Mouse (Mus musculus): ENCODE measurements around the gene Osgep.
A peak's percentile ranks its signal among the peaks of the same experiment; 100 is the strongest.
"Not testable (repeated sequence)": the region's sequence is repeated elsewhere in the genome, so short reads cannot be mapped to it uniquely, and the experiment has no call there.

Gene Osgep

GRCm38 (mm10) chr14:50924281-50925064, at the start of gene Osgep, which contains the start of gene Apex1:
Gene Osgep (minus strand): TSS chr14:50924893.
Gene Apex1 (plus strand): TSS chr14:50924968.
- peak; percentile 98 for DNase-seq (ENCODE audit: low spot score in 2 of 2)

DNA sequence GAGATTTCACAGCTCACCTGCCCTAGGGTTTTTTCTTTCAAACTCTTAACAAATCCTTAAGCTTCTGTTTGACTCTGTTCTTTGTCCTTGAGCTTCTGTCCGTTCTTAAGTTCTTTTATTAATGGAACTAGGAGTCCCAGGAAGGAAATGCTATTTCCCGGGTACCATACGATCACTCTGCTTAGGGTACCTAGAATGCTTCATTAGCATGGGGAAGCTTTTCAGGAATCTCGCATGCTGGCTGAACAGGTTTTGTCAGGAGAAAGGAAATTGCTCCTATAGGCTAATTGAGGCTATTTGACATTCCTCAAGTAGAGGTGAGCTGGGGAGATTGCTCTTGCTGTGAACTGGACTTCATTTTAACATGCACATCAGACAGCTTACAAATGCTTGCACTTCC, 49.0 kb upstream of the Osgep start:
- no peak for DNase-seq (ENCODE audit: low spot score in 2 of 2)

DNA sequence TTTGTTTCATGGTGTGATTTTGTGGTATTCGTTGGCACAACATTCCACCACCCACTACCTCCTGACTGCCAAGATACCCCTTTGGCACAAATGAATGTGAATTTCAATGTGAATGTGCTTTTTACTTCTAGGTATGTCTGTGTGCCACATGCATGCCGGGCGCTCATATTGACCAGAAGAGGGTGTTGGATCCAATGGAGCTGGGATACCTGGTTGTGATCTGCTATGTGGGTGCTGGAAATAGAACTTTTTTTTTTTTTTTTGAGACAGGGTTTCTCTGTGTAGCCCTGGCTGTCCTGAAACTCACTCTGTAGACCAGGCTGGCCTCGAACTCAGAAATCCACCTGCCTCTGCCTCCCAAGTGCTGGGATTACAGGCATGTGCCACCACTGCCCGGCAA, 48.4 kb upstream of the Osgep start:
- DNase-seq (ENCODE audit: low spot score in 2 of 2): not testable (repeated sequence)

DNA sequence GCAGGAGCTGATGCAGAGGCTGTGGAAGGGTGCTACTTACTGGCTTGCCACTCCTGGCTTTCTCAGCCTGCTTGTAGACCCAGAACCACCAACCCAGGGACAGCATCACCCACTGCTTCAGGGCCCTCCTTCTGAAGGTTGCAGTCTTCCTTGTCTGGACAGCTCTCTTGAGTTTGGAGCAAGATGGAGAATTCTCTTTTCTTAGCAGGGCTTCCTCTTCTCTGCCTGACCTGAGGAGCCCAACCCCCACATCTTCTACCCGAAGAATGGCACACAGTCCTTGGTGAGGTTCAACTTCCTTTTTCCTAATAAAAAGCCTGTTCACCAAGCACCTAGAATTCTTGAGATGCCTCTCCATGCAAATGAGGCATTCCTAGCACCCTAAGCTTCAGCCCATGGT, 46.1 kb upstream of the Osgep start:
- no peak for DNase-seq (ENCODE audit: low spot score in 2 of 2)

DNA sequence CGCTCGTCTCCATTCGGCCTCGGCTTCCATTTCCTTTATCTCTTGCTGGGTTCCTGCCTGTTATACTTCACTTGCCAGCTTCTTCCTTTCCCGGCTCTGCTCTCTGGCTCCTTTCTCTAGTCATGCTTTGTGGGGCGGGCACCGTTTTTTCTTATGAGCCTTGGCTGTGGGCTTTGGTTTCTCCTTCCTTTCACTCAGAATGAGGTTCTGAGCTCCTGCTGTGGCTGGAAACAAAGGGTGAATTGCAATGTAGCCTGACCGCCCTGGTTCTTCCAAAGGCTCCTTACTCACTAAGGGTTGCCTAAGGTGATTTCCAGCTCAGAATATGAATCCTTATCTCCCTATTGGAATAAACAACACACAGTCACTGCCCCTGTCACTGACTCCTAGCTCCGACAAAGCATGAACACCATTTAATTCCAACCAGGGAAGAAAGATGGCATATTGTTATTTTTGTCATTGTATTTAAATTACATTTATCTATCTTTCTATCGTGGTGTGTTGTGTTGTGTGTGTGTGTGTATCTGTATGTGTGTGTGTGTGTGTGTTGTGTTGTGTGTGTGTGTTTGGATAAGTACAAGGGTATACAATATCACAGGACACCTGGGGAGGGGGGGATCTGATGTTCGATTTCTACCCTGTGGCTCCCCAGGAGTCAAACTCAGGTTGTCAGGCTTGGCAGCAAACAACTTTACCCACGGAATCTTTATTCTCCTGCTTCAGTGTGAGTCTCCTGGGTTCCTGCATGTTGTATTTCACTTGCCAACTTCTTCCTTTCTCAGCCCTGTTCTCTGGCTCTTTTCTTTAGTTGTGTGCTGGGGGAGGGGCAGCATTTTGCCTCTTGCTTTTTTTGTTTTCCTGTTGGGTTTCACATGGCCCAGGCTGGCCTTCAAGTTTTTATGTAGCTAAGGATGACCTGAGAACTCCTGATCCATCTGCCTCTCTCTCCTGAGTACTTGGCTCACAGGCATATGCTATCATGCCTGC, 45.2 kb upstream of the Osgep start:
- DNase-seq (ENCODE audit: low spot score in 2 of 2): peak in 1 of 2 experiments; percentile 18

DNA sequence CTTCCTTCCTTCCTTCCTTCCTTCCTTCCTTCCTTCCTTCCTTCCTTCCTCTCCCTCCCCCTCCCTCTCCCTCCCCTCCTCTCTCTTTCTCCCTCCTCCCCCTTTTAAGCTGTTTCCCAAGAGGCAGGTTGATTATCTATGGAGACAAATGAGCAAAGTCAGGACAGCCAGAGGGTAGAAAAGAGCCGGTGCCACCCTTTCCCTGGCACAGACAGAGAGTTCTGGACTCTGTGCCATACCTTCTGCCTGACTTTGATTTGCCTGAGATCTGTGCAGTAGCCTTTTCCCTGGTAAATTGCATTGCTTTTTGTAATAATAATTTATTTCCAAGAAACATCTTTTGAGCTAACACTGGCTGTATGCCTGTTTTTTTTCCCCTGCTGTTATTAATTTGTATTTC, 44.3 kb upstream of the Osgep start:
- DNase-seq (ENCODE audit: low spot score in 2 of 2): no peak

- no peak for DNase-seq (ENCODE audit: low spot score in 2 of 2)
These were observed 43.7 kb upstream of the Osgep start for GRCm38 (mm10) chr14:50968216-50968980.

DNA sequence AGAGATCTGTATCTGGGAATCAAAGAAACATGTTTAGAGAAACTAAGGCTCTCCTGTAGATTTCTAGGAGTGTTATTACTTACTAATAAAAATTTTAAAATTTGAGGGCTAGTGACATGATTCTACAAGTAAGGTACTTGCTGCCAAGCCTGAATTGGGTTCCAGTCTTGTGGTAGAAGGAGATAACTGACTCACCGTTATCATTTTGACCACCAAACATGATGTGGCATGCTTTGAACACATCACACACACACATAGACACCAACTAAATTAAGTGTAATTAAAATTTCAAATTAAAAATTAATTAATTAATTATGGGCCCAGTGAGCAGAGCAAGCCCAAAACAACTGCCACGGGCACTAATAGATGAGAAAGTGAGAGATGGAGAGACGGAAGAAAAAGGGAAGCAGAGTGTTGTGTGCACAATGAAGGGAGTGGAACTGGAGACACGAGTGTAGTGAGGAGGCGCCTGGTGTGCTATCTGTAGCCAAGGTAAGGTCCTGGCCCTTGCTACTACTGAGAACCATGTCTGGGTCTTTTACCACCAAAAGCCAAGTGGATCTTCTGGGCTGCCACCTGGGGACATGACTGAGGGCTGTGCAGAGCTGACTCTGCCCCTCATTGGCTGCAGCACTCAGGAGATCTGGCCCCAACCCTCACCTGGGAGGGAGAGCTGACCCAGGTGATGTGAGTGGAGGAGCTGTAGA, 33.7 kb upstream of the Osgep start:
- DNase-seq (ENCODE audit: low spot score in 2 of 2): not testable (repeated sequence)

DNA sequence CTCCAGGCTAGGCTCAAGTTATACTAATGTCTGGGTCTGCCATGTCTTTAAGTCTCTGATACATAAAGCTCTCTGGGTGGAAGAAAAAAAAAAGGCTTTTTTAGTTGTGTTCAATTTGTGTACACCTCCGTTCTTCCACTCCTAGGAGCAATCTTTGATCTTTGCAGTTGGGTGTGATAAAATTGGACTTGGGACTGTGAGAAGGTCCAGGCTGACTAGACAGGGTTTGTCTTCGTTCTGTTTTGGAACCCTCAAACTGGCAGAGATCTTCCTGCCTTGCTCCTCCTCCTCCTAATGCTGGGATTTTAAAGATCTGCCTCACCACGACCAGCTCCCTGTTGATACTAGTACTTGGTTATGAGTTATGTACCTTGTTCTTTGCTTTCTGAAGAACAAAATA, 32.5 kb upstream of the Osgep start:
- not testable (repeated sequence) for DNase-seq (ENCODE audit: low spot score in 2 of 2)

- not testable (repeated sequence) for DNase-seq (ENCODE audit: low spot score in 2 of 2)
These were observed 32.0 kb upstream of the Osgep start for GRCm38 (mm10) chr14:50956724-50957123.

DNA sequence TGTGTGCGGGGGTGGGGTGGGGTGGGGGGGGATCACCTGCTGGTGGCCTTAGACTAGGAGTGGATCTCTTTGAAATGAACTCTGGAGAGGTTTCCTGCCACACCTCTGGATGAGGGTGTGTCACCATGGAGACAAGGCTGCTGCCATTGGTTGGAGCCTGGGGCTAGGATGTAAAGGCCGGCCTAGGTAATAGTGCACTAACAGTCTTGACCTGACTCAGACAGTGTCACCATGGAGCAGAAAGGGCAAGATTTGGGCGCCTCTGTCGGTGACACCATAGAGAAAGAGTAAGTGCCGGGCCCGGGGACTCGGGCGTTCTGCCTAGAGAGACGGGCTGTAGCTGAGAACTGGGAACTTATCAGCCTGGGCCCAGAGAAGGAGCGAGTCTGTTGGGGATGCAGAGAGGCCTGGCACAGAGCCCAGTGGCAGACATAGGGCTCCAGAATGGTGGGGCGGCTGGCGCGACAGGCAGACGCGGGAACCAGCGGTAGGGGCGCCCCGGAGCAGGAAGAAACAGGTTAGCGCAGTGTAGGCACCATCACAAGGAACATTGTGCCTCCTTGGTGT, 31.3 kb upstream of the Osgep start, which contains the start of gene Pnp2:
TSS of gene Pnp2 (plus strand) at position 51 of the 567 bp plus-strand sequence.
- DNase-seq (ENCODE audit: low spot score in 2 of 2): peak; percentile 12 to 35

- DNase-seq (ENCODE audit: low spot score in 2 of 2): no peak
These were observed 30.8 kb upstream of the Osgep start for GRCm38 (mm10) chr14:50955487-50955886.

GRCm38 (mm10) chr14:50945526-50945925, 20.8 kb upstream of the Osgep start:
- DNase-seq (ENCODE audit: low spot score in 2 of 2): not testable (repeated sequence)

- not testable (repeated sequence) for DNase-seq (ENCODE audit: low spot score in 2 of 2)
These were observed 20.4 kb upstream of the Osgep start for GRCm38 (mm10) chr14:50945081-50945480.

- not testable (repeated sequence) for DNase-seq (ENCODE audit: low spot score in 2 of 2)
These were observed 20.0 kb upstream of the Osgep start for GRCm38 (mm10) chr14:50944668-50945033.

- DNase-seq (ENCODE audit: low spot score in 2 of 2): peak; percentile 83 to 88
These were observed 19.4 kb upstream of the Osgep start, which contains the start of gene Gm49342 for GRCm38 (mm10) chr14:50943932-50944667. Gene Gm49342 (plus strand): TSS chr14:50944517.

GRCm38 (mm10) chr14:50938940-50939339, 14.2 kb upstream of the Osgep start:
- no peak for DNase-seq (ENCODE audit: low spot score in 2 of 2)

GRCm38 (mm10) chr14:50938119-50938908, 13.6 kb upstream of the Osgep start:
- no peak for DNase-seq (ENCODE audit: low spot score in 2 of 2)

GRCm38 (mm10) chr14:50936649-50937048, 12.0 kb upstream of the Osgep start:
- DNase-seq (ENCODE audit: low spot score in 2 of 2): no peak

Measured in frontal cortex, postnatal 25 days (tissue).